Mouse (Mus musculus) gastrocnemius, postnatal 25 days (tissue): ENCODE data around the gene Defb43. TPM values are rescaled to one million over a fixed set of nuclear protein-coding genes. Genes with fewer than 3 reads are reported as not detected.

ENCODE experiments used
- DNase-seq: peaks from one replicate; pipeline ENCODE4 v3.0.0; 2022
- total RNA-seq, 2 experiments: library from RNA; stranded (reverse); gene quantifications; 1 replicate in 1 of 2; 2 replicates in 1 of 2; pipeline ENCODE4 v1.2.3; 2021

The Defb43 gene
- total RNA-seq, 2 experiments from 2014 or later = not detected

DNA sequence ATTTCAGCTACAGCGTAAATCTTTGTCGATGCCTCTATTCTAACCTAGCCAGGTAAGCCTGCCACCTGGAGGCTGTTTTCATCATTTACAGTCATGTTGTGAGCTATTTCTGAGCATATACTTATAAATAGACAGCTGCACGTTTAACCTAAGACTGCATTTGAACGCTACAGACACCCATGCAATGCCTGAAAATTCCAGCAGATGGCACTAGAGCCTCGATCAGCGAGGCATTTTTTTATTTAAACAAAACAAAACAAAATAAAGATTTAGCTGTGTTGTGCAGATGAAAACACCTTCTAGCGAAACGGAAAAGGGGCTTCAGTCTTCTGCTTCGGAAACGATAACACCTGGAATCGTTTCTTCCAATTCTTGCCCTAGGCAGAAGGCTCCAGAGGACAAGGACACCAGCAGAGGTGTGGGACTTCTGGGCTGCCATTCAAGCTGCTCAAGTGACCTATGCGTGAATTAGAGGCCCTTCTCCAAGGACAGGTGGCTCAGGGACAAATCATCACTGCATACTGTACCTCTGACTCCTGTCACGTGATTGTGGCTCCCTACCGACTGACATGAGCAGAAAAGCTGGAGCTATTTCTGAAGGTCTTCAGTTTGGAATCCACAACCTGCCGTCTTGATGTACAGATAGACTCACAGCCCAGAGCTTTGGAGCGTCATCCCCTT is 55.2 kb downstream of the Defb43 start:
- DNase-seq = no peak

Other genes with a start within 250 kb of the Defb43 start
- 1 to 10 TPM; 5.8 to 6.2 TPM for gene Wdfy2, start 174.1 kb upstream of the Defb43 start, total RNA-seq
- not detected for gene Defb48, start 27.3 kb upstream of the Defb43 start, total RNA-seq
- not detected for gene Defb47, start 13.7 kb upstream of the Defb43 start, total RNA-seq
- gene Defb42, start 35.2 kb downstream of the Defb43 start, total RNA-seq = not detected
- not detected for gene Defb30, start 38.2 kb downstream of the Defb43 start, total RNA-seq